Mouse (Mus musculus) stomach, postnatal 0 days (tissue): ENCODE data around the gene Ankrd1. TPM values are rescaled to one million over a fixed set of nuclear protein-coding genes. Genes with fewer than 3 reads are reported as not detected.

Experiments
- ATAC-seq: fragments of 200-750 bp; cut with Nextera tagmentation; 2 replicates; pipeline ENCODE4 v1.8.0; 2017; ENCODE audit not compliant: low FRiP score, low TSS enrichment
- DNase-seq: peaks from one replicate; pipeline ENCODE4 v3.0.0-alpha.2; 2016; ENCODE audit warnings: low spot score
- H3K27ac ChIP-seq: fragments of 300-500 bp; sonication (generic); replicated peaks from 2 replicates; pipeline ENCODE4 v1.5.1; 2014; ENCODE audit warnings: mild to moderate bottlenecking, control low read depth
- H3K27me3 ChIP-seq: fragments of 300-500 bp; sonication (generic); 2 replicates; pipeline ENCODE4 v1.6.1; 2014; ENCODE audit warnings: low read length; ENCODE audit not compliant: control insufficient read depth, insufficient read depth
- H3K36me3 ChIP-seq: fragments of 300-500 bp; sonication (generic); 2 replicates; pipeline ENCODE4 v1.6.1; 2014; ENCODE audit warnings: low read length, mixed read lengths; ENCODE audit not compliant: control insufficient read depth, insufficient read depth
- H3K4me1 ChIP-seq: fragments of 300-500 bp; sonication (generic); replicated peaks from 2 replicates; pipeline ENCODE4 v1.6.1; 2014; ENCODE audit warnings: antibody characterized with exemption; ENCODE audit not compliant: control insufficient read depth, insufficient read depth
- H3K4me2 ChIP-seq: fragments of 300-500 bp; sonication (generic); replicated peaks from 2 replicates; pipeline ENCODE4 v1.6.1; 2014; ENCODE audit warnings: low read depth, mild to moderate bottlenecking, control low read depth, moderate library complexity
- H3K4me3 ChIP-seq: fragments of 300-500 bp; sonication (generic); 2 replicates; pipeline ENCODE4 v1.5.1; 2014; ENCODE audit warnings: low read depth, low read length, control low read depth
- H3K9ac ChIP-seq: fragments of 300-500 bp; sonication (generic); 2 replicates; pipeline ENCODE4 v1.6.1; 2014; ENCODE audit warnings: mild to moderate bottlenecking, low read length, control low read depth, mixed read lengths
- H3K9me3 ChIP-seq: fragments of 300-500 bp; sonication (generic); 2 replicates; pipeline ENCODE4 v1.6.1; 2016; ENCODE audit warnings: low read length; ENCODE audit not compliant: control insufficient read depth
- CTCF ChIP-seq: IDR thresholded peaks from 2 replicates; pipeline ENCODE4 v1.5.1; 2016; ENCODE audit warnings: antibody characterized with exemption, low read depth, mild to moderate bottlenecking, moderate library complexity
- EP300 ChIP-seq: optimal IDR thresholded peaks from 2 replicates; pipeline ENCODE3; 2016; ENCODE audit warnings: antibody characterized with exemption
- WGBS: fragments of 180-500 bp; shearing (Covaris S2); extraction: QIAGEN DNeasy Blood & Tissue Kit; methylation state at CpG from one replicate; pipeline ENCODE4 v1.1.7; 2014; 5-methylcytosine and 5-hydroxymethylcytosine counted together
- polyA plus RNA-seq: library from polyadenylated mRNA; unstranded; fragments of >200 nt; fragmentation: Nextera tagmentation; extraction: Ambion mirVana; gene quantifications from 2 replicates; pipeline ENCODE4 v1.2.1, GENCODE M21; 2015

The Ankrd1 gene
- 0.21 and 0.22 TPM in 2 replicates for polyA plus RNA-seq

DNA sequence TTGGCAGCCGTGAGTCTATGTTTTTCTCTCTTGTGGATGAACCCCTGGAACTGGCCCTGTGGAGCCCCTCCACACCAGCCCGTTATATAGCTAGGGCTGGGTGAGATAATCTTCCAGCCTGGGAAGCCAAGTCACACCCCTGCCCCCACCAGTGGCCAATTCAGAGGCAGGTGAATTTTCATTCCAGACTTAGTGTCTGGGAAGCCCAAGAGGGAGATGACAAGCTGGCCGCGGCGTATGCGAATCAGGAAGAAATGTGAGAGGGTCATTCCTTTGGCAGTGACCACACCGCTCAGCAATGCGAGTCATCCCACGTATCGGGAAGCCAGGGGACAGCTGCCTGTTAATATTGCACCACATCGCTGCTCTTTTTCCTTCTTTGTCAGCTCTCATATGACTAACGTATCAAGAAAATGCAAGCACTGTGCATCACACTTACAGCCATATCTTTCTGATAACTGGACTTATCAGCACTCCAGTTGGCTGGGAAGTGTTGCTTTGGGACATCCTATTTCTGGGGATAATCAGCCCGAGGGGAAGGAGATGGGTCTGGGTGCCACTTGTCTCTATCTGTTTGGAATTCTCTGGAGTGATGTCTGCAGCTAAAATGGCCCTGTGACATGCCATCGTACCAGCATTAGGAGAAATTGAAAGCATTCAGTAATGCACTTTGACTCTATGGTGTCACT lies at the start of gene Ankrd1:
Gene Ankrd1, minus strand, starts transcription at position 317 of the 689 bp plus-strand sequence.
- Histone ChIP-seq H3K4me3 (no peak within 1 kb of the TSS), H3K27me3 (no peaks in the 10 kb centered on the region), H3K4me1 (no peaks in the 10 kb centered on the region), H3K27ac (no peak within 1 kb of the TSS), H3K9me3 (no peaks in the 10 kb centered on the region), H3K36me3 (no peaks in the 10 kb centered on the region), H3K9ac (no peak within 1 kb of the TSS), H3K4me2 (no peak within 1 kb of the TSS)
- ATAC-seq, result no peak
- TF ChIP-seq EP300, result no peak
- TF ChIP-seq CTCF, result no peak
- no peak for DNase-seq
- WGBS, result 62% methylated on average over 14 of the region's 14 CpGs

DNA sequence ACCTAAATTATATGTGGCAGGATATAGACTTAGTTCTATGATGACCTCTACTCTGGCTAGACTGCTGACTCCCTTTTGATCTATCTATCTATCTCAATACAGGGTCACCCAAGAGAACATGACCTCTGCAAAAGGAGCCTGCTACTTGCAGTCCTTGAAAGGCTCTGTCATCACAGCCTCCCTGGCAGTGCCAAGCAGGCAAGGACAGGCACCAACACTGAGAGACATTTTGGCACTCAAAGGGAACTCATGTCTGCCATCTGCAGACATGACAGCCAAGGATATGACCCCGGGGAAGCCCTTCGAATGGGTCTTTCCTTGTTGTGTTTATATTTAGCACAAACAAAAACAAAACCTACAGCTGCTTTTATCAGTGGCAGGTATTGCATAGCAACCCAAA lies 49.2 kb upstream of the Ankrd1 start:
- DNase-seq (no peak), ATAC-seq (no peak)
- Histone ChIP-seq H3K36me3 (no peaks in the 10 kb centered on the region), H3K27me3 (no peaks in the 10 kb centered on the region), H3K9ac (no peak overlapping the region), H3K27ac (no peak overlapping the region), H3K4me1 (no peaks in the 10 kb centered on the region), H3K4me3 (no peak overlapping the region), H3K4me2 (no peak overlapping the region), H3K9me3 (no peaks in the 10 kb centered on the region)
- WGBS, result 82% methylated on average over 2 of the region's 2 CpGs
- TF ChIP-seq CTCF, result no peak
- TF ChIP-seq EP300, result no peak

DNA sequence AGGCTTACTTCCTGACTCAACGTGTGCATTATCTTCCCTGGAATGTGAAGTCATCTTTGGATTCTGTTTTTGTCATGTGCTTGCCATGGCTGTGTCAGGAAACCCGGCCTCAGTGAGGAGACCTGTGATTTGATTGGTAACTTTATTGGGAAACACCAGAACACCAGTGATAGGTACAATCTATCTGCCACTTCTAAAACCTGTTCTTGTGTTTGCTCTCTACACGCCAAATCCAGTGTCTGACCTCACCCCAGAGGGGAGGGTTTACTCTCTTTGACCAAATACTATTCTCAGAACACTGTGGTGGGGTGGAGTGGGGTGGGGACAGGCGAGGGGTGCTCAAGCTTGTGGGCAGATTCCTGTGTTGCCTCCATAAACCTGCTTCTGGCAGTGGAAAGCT lies 48.2 kb upstream of the Ankrd1 start:
- Histone ChIP-seq H3K9ac (no peak overlapping the region), H3K4me3 (no peak overlapping the region), H3K4me2 (no peak overlapping the region), H3K9me3 (no peaks in the 10 kb centered on the region), H3K36me3 (no peaks in the 10 kb centered on the region), H3K27ac (no peak overlapping the region), H3K4me1 (no peaks in the 10 kb centered on the region), H3K27me3 (no peaks in the 10 kb centered on the region)
- no peak for DNase-seq
- TF ChIP-seq EP300 (no peak), CTCF (no peak)
- no peak for ATAC-seq
- 61% methylated on average over 4 of the region's 4 CpGs for WGBS

DNA sequence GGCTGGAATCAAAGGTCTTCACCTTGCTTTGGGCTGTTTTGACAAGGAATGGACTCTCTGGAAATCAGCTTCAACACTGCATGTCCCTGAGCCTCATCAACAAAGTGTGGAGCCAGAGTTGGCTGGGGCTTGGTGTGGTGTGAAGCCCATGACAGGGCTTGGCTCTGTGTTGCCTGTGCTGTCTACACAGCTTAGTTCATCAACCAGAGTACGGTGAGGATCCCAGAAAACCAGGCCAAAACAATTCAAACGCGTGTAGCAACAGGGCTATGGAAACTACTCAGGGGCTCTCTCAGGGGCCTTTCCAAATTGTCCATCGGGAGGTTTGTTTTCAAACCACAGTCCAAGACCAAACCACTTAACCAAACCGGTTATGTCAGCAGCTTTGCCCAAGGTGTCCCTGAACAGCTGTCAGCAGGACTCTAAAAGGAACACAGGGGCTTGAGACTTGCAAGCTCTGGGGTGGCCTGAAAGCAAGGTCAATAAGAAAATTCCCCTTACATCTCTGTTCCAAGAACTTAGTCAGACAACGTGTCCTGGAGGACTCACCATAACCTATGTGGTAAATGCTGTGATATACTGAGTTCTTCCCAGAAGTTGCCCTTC lies 47.5 kb upstream of the Ankrd1 start:
- Histone ChIP-seq H3K27me3 (no peaks in the 10 kb centered on the region), H3K36me3 (no peaks in the 10 kb centered on the region), H3K4me3 (no peak overlapping the region), H3K4me1 (no peaks in the 10 kb centered on the region), H3K4me2 (no peak overlapping the region), H3K27ac (no peak overlapping the region), H3K9ac (no peak overlapping the region), H3K9me3 (no peaks in the 10 kb centered on the region)
- TF ChIP-seq EP300 (no peak), CTCF (no peak)
- 73% methylated on average over 6 of the region's 6 CpGs for WGBS
- ATAC-seq (no peak), DNase-seq (no peak)

DNA sequence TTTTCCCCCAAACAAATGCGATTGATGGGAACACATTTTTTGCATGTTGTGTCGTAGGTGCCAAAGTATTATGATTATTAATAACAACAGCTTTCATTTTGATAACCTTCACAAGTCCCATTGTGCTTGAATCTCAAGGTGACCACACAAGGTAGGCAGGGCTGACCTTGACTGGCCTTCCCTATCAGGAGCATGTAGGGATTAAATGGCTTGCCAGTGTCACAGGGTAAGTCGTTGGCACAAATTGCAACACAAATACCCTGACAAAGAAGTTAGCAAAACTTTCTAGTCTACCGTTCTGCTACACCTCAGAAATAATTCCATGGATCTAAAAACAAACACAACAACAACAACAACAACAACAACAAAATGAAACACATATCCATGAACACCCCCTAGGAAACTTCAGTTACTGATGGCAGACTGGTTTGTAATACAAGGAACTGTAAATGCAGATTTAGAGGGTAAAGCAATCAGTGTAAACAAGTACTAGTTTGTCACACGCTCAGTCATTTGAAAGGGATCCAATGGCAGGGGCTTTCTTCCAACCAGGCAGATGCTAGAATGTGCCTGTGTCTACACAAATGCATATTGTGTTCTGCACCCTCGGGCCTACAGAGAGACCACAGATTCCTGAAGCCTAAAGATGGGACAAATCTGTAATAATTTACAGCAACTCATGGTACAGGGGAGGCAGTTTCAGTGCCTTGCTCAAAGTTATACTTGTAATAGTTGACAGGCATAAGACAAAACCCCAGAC lies 46.7 kb upstream of the Ankrd1 start:
- Histone ChIP-seq H3K9ac (no peak overlapping the region), H3K4me1 (no peaks in the 10 kb centered on the region), H3K4me2 (no peak overlapping the region), H3K27ac (no peak overlapping the region), H3K4me3 (no peak overlapping the region), H3K9me3 (no peaks in the 10 kb centered on the region), H3K36me3 (no peaks in the 10 kb centered on the region), H3K27me3 (no peaks in the 10 kb centered on the region)
- 74% methylated on average over 6 of the region's 6 CpGs for WGBS
- DNase-seq, result no peak
- TF ChIP-seq CTCF, result no peak
- TF ChIP-seq EP300, result no peak
- no peak for ATAC-seq

DNA sequence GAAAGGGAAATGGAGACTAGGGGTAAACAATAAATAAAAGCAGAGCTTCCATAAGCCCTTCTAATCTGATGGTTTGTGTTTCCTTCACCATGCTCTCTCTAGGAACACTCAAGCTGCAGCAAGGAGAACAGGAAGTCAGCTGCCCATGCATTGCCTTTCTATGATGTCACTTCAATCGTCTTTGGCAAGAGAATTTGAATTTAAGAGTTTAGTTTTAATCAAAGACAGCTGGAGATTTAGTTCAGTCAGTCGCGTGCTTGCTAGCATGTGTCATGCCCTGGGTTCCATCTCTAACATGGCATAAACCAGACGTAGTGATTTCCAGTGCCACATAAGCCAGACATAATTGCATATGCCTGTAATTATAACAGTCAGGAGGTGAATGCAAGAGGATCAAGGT lies 45.5 kb upstream of the Ankrd1 start:
- no peak overlapping the region for H3K4me3 ChIP-seq
- no peaks in the 10 kb centered on the region for H3K9me3 ChIP-seq
- H3K27ac ChIP-seq, result no peak overlapping the region
- 50% methylated on average over 4 of the region's 4 CpGs for WGBS
- no peak for DNase-seq
- no peaks in the 10 kb centered on the region for H3K27me3 ChIP-seq
- TF ChIP-seq EP300 (no peak), CTCF (no peak)
- H3K4me1 ChIP-seq, result no peaks in the 10 kb centered on the region
- ATAC-seq, result no peak
- no peaks in the 10 kb centered on the region for H3K36me3 ChIP-seq
- H3K9ac ChIP-seq, result no peak overlapping the region
- no peak overlapping the region for H3K4me2 ChIP-seq
